Mouse (Mus musculus): ENCODE results near the gene St6galnac3.

The St6galnac3 gene

GRCm38 (mm10) chr3:153580625-153581024 is 144.3 kb downstream of the St6galnac3 start:
- no peak for DNase-seq

GRCm38 (mm10) chr3:153580136-153580535 is 144.8 kb downstream of the St6galnac3 start:
- DNase-seq = no peak

- DNase-seq = no peak
These were observed 147.7 kb downstream of the St6galnac3 start for GRCm38 (mm10) chr3:153577286-153577685.

GRCm38 (mm10) chr3:153571152-153571551 is 153.8 kb downstream of the St6galnac3 start:
- DNase-seq = no peak

- no peak for DNase-seq
These were observed 156.2 kb downstream of the St6galnac3 start for GRCm38 (mm10) chr3:153568815-153569214.

- no peak for DNase-seq
These were observed 157.1 kb downstream of the St6galnac3 start for GRCm38 (mm10) chr3:153567913-153568312.

GRCm38 (mm10) chr3:153567512-153567911 is 157.5 kb downstream of the St6galnac3 start:
- peak in 1 of 2 experiments; percentile 32 for DNase-seq

- DNase-seq = no peak
These were observed 158.9 kb downstream of the St6galnac3 start for GRCm38 (mm10) chr3:153566100-153566499.

GRCm38 (mm10) chr3:153560897-153561296 is 164.1 kb downstream of the St6galnac3 start:
- no peak for DNase-seq

- peak; percentile 52 to 61 for DNase-seq
These were observed 165.4 kb downstream of the St6galnac3 start for GRCm38 (mm10) chr3:153559586-153559985.

GRCm38 (mm10) chr3:153556621-153557020 is 168.4 kb downstream of the St6galnac3 start:
- peak; percentile 75 to 82 for DNase-seq

GRCm38 (mm10) chr3:153553712-153554111 is 171.3 kb downstream of the St6galnac3 start:
- no peak for DNase-seq

- DNase-seq = no peak
These were observed 171.7 kb downstream of the St6galnac3 start for GRCm38 (mm10) chr3:153553226-153553625.

- DNase-seq = peak; percentile 75 to 76
These were observed 177.9 kb downstream of the St6galnac3 start for GRCm38 (mm10) chr3:153546936-153547683.

- DNase-seq = no peak
These were observed 185.1 kb downstream of the St6galnac3 start for GRCm38 (mm10) chr3:153539851-153540250.

- DNase-seq = peak; percentile 31 to 50
These were observed 186.6 kb downstream of the St6galnac3 start for GRCm38 (mm10) chr3:153538396-153538795.

GRCm38 (mm10) chr3:153537435-153537834 is 187.5 kb downstream of the St6galnac3 start:
- no peak for DNase-seq

- DNase-seq = no peak
These were observed 188.7 kb downstream of the St6galnac3 start for GRCm38 (mm10) chr3:153536260-153536659.

GRCm38 (mm10) chr3:153529174-153529573 is 195.8 kb downstream of the St6galnac3 start:
- no peak for DNase-seq

GRCm38 (mm10) chr3:153525151-153525768 is 199.7 kb downstream of the St6galnac3 start:
- no peak for DNase-seq

- DNase-seq = no peak
These were observed 208.1 kb downstream of the St6galnac3 start for GRCm38 (mm10) chr3:153516848-153517247.

GRCm38 (mm10) chr3:153513501-153514060 is 211.4 kb downstream of the St6galnac3 start:
- DNase-seq = no peak

- no peak for DNase-seq
These were observed 212.4 kb downstream of the St6galnac3 start for GRCm38 (mm10) chr3:153512545-153512944.

GRCm38 (mm10) chr3:153511151-153511580 is 213.8 kb downstream of the St6galnac3 start:
- no peak for DNase-seq

Data from cerebellum, postnatal 14 days (tissue).